Mouse (Mus musculus) myocyte (in vitro differentiated cells): ENCODE measurements at regions not wholly inside any gene's neighbourhood (a gene's known extent, or its start where the extent isn't known, plus 50 kb on each side); places are given as distances from the start of the nearest gene placed in this dataset.

Experiments
- MAX ChIP-seq: IDR thresholded peaks from one replicate; pipeline ENCODE4 v1.6.1; 2011; ENCODE audit warnings: low read depth, mild to moderate bottlenecking, control low read depth
- POLR2A ChIP-seq: IDR thresholded peaks from one replicate; pipeline ENCODE4 v1.6.1; 2011; ENCODE audit warnings: low read depth, mild to moderate bottlenecking, control low read depth, moderate library complexity; ENCODE audit not compliant: insufficient read length

DNA sequence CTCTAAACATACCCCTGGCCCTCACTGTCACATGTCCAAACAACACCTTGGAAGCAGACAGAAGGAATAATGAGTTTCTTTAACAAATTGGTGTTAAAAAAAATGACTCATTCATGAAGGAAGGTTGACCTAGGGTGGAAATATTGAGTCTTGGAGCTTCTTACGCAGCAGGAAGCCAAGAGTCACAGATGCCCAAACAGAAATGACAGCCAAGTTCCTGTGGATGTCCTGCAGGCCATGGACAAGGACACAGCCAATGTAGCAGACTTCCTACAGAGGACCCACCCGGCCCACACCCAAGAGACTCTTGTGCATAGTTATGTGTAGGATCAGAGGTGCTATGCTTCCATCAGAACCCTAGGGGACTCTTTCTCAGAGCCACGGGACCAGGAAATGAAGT, 136.1 kb upstream of the Gm3448 start:
- TF ChIP-seq POLR2A, result no peak
- TF ChIP-seq MAX, result no peak
